Mouse (Mus musculus) liver, embryonic 14.5 days (tissue): ENCODE data around the gene Clec14a.

Experiments used
- CTCF ChIP-seq: IDR thresholded peaks from 2 replicates; pipeline ENCODE4 v1.5.1; 2016; ENCODE audit warnings: antibody characterized with exemption, low read depth, control low read depth
- EP300 ChIP-seq: IDR thresholded peaks from 2 replicates; pipeline ENCODE4 v1.6.1; 2016; ENCODE audit warnings: antibody characterized with exemption, low read depth

GRCm38 (mm10) chr12:58270520-58270919 is 1.4 kb upstream of the Clec14a start:
- TF ChIP-seq EP300 = no peak
- no peak for TF ChIP-seq CTCF
